Mouse (Mus musculus) kidney, embryonic 14.5 days (tissue): ENCODE data around the gene Trmt61a. TPM values are rescaled to one million over a fixed set of nuclear protein-coding genes. Genes with fewer than 3 reads are reported as not detected.

Experiments used
- ATAC-seq: fragments of 200-750 bp; cut with Nextera tagmentation; 2 replicates; pipeline ENCODE4 v1.8.0; 2017; ENCODE audit warnings: moderate number of reproducible peaks, mild to moderate bottlenecking, moderate TSS enrichment, moderate library complexity; ENCODE audit not compliant: low FRiP score, low TSS enrichment
- H3K27ac ChIP-seq: fragments of 300-500 bp; sonication (generic); 2 replicates; pipeline ENCODE4 v1.5.1; 2014; ENCODE audit warnings: low read depth, mild to moderate bottlenecking, low read length, moderate library complexity, mixed read lengths
- H3K27me3 ChIP-seq: fragments of 300-500 bp; sonication (generic); 2 replicates; pipeline ENCODE4 v1.6.1; 2014; ENCODE audit warnings: mild to moderate bottlenecking, low read length; ENCODE audit not compliant: control insufficient read depth, insufficient read depth
- H3K36me3 ChIP-seq: fragments of 300-500 bp; sonication (generic); 2 replicates; pipeline ENCODE4 v1.6.1; 2014; ENCODE audit warnings: low read length, mixed read lengths; ENCODE audit not compliant: control insufficient read depth, insufficient read depth
- H3K4me1 ChIP-seq: fragments of 300-500 bp; sonication (generic); 2 replicates; pipeline ENCODE4 v1.6.1; 2014; ENCODE audit warnings: low read length, mixed read lengths; ENCODE audit not compliant: control insufficient read depth, insufficient read depth
- H3K4me2 ChIP-seq: fragments of 300-500 bp; sonication (generic); replicated peaks from 2 replicates; pipeline ENCODE4 v1.6.1; 2014; ENCODE audit warnings: low read depth, mild to moderate bottlenecking, low read length
- H3K4me3 ChIP-seq: fragments of 300-500 bp; sonication (generic); 2 replicates; pipeline ENCODE4 v1.5.1; 2014; ENCODE audit warnings: mild to moderate bottlenecking, low read length
- H3K9ac ChIP-seq: fragments of 300-500 bp; sonication (generic); 2 replicates; pipeline ENCODE4 v1.6.1; 2014; ENCODE audit warnings: low read depth, mild to moderate bottlenecking, low read length, moderate library complexity
- H3K9me3 ChIP-seq: fragments of 300-500 bp; sonication (generic); 2 replicates; pipeline ENCODE4 v1.6.1; 2016; ENCODE audit warnings: low read length; ENCODE audit not compliant: control insufficient read depth
- WGBS: fragments of 180-500 bp; shearing (Covaris S2); extraction: QIAGEN DNeasy Blood & Tissue Kit; methylation state at CpG from one replicate; pipeline ENCODE4 v1.1.7; 2014; 5-methylcytosine and 5-hydroxymethylcytosine counted together
- polyA plus RNA-seq: library from polyadenylated mRNA; unstranded; fragments of >200 nt; fragmentation: Nextera tagmentation; extraction: Ambion mirVana; gene quantifications from 2 replicates; pipeline ENCODE4 v1.2.1, GENCODE M21; 2014

Trmt61a gene
- polyA plus RNA-seq, 1 experiment from 2014 or later: 6.7 TPM

GRCm38 (mm10) chr12:111698346-111698913, 20.5 kb downstream of the Trmt61a start:
- H3K4me1 ChIP-seq: peaks cover 16% of the 10 kb centered on the region
- H3K4me3 ChIP-seq: no peak overlapping the region
- peak overlapping the region; percentile 28; the same call in 1 of the 2 replicates for H3K9ac ChIP-seq
- no peak overlapping the region for H3K27ac ChIP-seq
- WGBS: 77% methylated on average over 6 of the region's 6 CpGs
- no peaks in the 10 kb centered on the region for H3K36me3 ChIP-seq
- no peaks in the 10 kb centered on the region for H3K9me3 ChIP-seq
- no peak for ATAC-seq
- no peaks in the 10 kb centered on the region for H3K27me3 ChIP-seq
- H3K4me2 ChIP-seq: no peak overlapping the region

- H3K27ac ChIP-seq: no peak overlapping the region
- no peak overlapping the region for H3K9ac ChIP-seq
- no peaks in the 10 kb centered on the region for H3K36me3 ChIP-seq
- no peaks in the 10 kb centered on the region for H3K27me3 ChIP-seq
- WGBS: 85% methylated on average over 4 of the region's 4 CpGs
- no peak overlapping the region for H3K4me2 ChIP-seq
- H3K4me3 ChIP-seq: no peak overlapping the region
- no peaks in the 10 kb centered on the region for H3K9me3 ChIP-seq
- H3K4me1 ChIP-seq: peaks cover 6% of the 10 kb centered on the region; the same call in 1 of the 2 replicates
- ATAC-seq: no peak
Observed at GRCm38 (mm10) chr12:111699542-111699941, 21.6 kb downstream of the Trmt61a start.

GRCm38 (mm10) chr12:111700920-111701458, 23.1 kb downstream of the Trmt61a start:
- Histone ChIP-seq H3K36me3 (no peaks in the 10 kb centered on the region), H3K4me3 (no peak overlapping the region), H3K9me3 (no peaks in the 10 kb centered on the region), H3K27me3 (no peaks in the 10 kb centered on the region), H3K27ac (no peak overlapping the region), H3K4me2 (no peak overlapping the region), H3K4me1 (peaks cover 15% of the 10 kb centered on the region), H3K9ac (no peak overlapping the region)
- WGBS: 52% methylated on average over 9 of the region's 9 CpGs
- no peak for ATAC-seq

- WGBS: 56% methylated on average over 3 of the region's 3 CpGs
- Histone ChIP-seq H3K4me3 (no peak overlapping the region), H3K9me3 (no peaks in the 10 kb centered on the region), H3K36me3 (peaks cover 8% of the 10 kb centered on the region; the same call in 1 of the 2 replicates), H3K4me1 (peaks cover 15% of the 10 kb centered on the region), H3K4me2 (no peak overlapping the region), H3K27me3 (no peaks in the 10 kb centered on the region), H3K9ac (no peak overlapping the region), H3K27ac (no peak overlapping the region)
- ATAC-seq: no peak
Observed at GRCm38 (mm10) chr12:111703301-111703700, 25.4 kb downstream of the Trmt61a start.

GRCm38 (mm10) chr12:111704609-111705008, 26.7 kb downstream of the Trmt61a start:
- H3K9ac ChIP-seq: 0 out of 2 replicates have a peak overlapping the region, but pooled peaks have one; percentile 28
- no peak overlapping the region for H3K4me2 ChIP-seq

GRCm38 (mm10) chr12:111705186-111705973, 27.5 kb downstream of the Trmt61a start:
- no peak overlapping the region for H3K4me3 ChIP-seq
- no peak overlapping the region for H3K9ac ChIP-seq
- peaks cover 28% of the 10 kb centered on the region for H3K36me3 ChIP-seq
- H3K9me3 ChIP-seq: no peaks in the 10 kb centered on the region
- H3K4me1 ChIP-seq: peaks cover 15% of the 10 kb centered on the region
- no peak for ATAC-seq
- peak overlapping the region; percentile 32; the same call in 1 of the 2 replicates for H3K27ac ChIP-seq
- no peak overlapping the region for H3K4me2 ChIP-seq
- 46% methylated on average over 15 of the region's 15 CpGs for WGBS
- H3K27me3 ChIP-seq: no peaks in the 10 kb centered on the region

More at GRCm38 (mm10) chr12:111704609-111705008, 26.7 kb downstream of the Trmt61a start:
- peaks cover 21% of the 10 kb centered on the region for H3K36me3 ChIP-seq
- peaks cover 15% of the 10 kb centered on the region for H3K4me1 ChIP-seq
- H3K9me3 ChIP-seq: no peaks in the 10 kb centered on the region
- H3K27ac ChIP-seq: peak overlapping the region; percentile 32; the same call in 1 of the 2 replicates
- H3K27me3 ChIP-seq: no peaks in the 10 kb centered on the region
- H3K4me3 ChIP-seq: no peak overlapping the region
- WGBS: 41% methylated on average over 9 of the region's 9 CpGs
- peak; percentile 38; the same call in 1 of the 2 replicates for ATAC-seq

- Histone ChIP-seq H3K9ac (no peak overlapping the region), H3K27ac (no peak overlapping the region), H3K4me2 (no peak overlapping the region), H3K4me1 (peaks cover 22% of the 10 kb centered on the region), H3K27me3 (no peaks in the 10 kb centered on the region), H3K9me3 (no peaks in the 10 kb centered on the region), H3K36me3 (peaks cover 35% of the 10 kb centered on the region), H3K4me3 (no peak overlapping the region)
- ATAC-seq: no peak
- 78% methylated on average over 4 of the region's 4 CpGs for WGBS
Observed at GRCm38 (mm10) chr12:111708181-111708580, 30.3 kb downstream of the Trmt61a start.

- no peak overlapping the region for H3K9ac ChIP-seq
- no peaks in the 10 kb centered on the region for H3K9me3 ChIP-seq
- H3K4me3 ChIP-seq: no peak overlapping the region
- H3K4me2 ChIP-seq: no peak overlapping the region
- no peak overlapping the region for H3K27ac ChIP-seq
- H3K4me1 ChIP-seq: peaks cover 21% of the 10 kb centered on the region
- no peak for ATAC-seq
- no peaks in the 10 kb centered on the region for H3K27me3 ChIP-seq
- WGBS: 88% methylated on average over 10 of the region's 10 CpGs
- H3K36me3 ChIP-seq: peaks cover 38% of the 10 kb centered on the region
Observed at GRCm38 (mm10) chr12:111710091-111710490, 32.2 kb downstream of the Trmt61a start.

GRCm38 (mm10) chr12:111712476-111712875, 34.6 kb downstream of the Trmt61a start:
- Histone ChIP-seq H3K36me3 (peaks cover 42% of the 10 kb centered on the region), H3K9me3 (no peaks in the 10 kb centered on the region), H3K27me3 (no peaks in the 10 kb centered on the region), H3K4me3 (peak overlapping the region; percentile 97), H3K9ac (peak overlapping the region; percentile 99), H3K4me2 (peak overlapping the region; percentile 75), H3K4me1 (peaks cover 14% of the 10 kb centered on the region; the same call in 1 of the 2 replicates), H3K27ac (peak overlapping the region; percentile 82)
- no peak; the same call in 1 of the 2 replicates for ATAC-seq
- WGBS: under 1% methylated on average over 29 of the region's 33 CpGs
